Mouse (Mus musculus): ENCODE measurements around the gene Tmem106b.

Tmem106b gene

DNA sequence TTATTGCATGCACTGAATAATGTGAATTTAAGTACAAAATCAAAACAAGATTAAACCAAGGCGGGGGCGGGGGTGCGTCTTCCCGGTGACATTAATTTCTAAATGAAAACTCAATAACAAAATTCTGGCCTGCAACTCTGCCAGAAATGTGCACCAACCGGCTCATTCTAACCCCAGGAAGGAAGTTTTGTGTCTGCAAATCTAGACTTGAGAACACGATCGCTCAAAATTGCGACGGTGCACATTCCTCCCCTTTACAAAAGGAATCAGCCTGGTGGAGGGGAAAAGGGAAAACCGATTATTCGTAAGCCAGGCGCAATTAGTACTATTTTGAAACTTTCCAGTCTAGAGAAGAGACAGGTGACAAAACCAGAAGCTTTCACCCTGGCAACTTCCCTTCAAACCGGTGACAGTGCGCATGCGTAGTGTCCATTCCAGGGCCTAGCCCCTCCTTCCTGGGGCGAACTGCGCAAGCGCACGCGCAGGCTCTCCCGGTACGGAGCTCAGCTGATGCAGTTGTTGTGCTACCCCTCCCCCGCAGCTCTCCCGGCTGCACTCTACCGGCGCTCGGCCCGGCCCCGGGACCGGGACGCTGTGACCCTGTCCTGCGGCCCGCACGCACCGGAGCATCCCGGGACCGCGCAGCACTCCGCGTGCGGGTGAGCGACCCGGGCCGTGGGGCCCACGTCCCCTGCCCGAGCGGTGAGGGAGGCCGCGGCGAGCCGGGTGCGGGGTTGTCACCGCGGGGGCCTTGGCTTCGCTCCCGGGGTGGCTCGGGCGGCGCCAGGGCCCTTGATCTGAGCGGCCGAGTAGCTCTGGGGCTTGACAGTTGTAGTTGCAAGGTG is at the start of gene Tmem106b:
TSS of gene Tmem106b (plus strand) at position 458 of the 845 bp plus-strand sequence.
- DNase-seq (ENCODE audit: low spot score): peak; percentile 91

DNA sequence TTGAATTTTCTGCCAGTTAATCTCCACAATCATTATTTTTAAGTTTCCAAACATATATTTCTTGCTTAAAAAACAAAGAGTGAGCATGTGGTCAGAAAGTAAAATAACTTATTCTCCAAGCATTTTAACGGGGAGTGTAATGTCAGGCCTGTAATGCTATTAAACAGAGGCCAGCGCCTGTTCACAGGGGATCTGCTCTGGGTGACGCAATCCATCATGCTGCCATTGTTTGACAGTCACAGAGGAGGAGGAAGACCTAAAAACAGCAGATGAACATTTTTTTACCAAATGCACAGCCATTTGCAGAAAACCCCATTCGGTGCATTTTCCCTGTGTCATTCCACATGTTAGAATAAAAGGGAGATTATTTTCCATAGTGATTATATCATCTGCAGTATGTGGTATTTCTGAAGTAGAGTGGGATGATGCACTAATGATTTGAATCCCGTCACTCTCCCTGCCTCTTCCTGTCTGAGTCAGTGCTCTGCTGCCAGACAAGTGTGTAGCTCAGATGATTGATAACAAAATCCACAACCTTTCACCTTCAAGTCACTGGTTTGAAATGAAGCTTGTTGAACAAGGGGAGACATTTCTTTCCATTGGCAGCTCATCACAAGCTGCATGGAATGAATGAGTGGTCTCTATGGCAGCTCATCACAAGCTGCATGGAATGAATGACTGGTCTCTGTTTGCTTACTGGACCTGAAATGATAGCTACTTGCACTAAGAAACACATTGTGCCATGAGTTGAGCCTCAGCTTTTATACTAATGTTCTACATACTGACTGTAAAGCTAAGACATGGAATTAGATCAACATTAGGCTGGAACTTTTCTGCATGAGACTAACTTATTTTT is 48.1 kb upstream of the Tmem106b start:
- DNase-seq (ENCODE audit: low spot score): no peak

DNA sequence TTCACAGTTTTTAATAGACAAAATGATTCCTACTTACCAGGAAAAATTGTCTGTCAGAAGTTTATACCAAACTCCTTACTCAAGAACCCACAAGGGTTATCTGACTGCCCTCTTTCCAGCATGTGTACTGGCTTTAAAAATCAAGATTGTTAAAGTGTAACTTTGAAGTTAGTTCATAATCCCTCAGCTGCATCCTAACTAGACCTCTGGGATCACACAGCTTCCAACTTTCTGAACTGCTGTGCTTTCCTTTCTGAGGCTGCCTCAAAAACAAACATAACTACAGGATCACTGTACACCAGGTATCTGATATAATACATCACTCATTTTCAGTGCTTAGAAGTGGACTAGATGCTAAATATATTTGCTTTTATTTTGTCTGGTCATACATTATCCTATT is 39.0 kb upstream of the Tmem106b start:
- no peak for DNase-seq (ENCODE audit: low spot score)

DNA sequence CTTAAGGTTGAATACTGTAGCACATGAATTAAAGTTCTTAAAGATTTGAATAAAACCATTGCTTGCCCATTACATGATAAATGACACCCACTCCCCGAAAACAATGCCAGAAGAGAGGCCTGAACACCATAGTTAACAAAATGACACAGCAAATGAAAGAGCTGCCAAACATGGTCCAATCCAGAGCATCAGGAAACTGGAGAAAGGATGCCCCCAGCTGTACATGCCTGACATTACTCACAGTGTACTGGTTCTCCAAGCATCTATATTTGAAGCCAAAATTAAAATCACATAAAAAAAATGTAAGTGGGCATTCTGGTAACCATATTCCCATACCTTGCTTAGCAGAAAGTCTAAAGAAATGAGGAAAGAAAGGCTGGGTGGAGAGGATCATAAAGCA is 38.6 kb upstream of the Tmem106b start:
- no peak for DNase-seq (ENCODE audit: low spot score)

DNA sequence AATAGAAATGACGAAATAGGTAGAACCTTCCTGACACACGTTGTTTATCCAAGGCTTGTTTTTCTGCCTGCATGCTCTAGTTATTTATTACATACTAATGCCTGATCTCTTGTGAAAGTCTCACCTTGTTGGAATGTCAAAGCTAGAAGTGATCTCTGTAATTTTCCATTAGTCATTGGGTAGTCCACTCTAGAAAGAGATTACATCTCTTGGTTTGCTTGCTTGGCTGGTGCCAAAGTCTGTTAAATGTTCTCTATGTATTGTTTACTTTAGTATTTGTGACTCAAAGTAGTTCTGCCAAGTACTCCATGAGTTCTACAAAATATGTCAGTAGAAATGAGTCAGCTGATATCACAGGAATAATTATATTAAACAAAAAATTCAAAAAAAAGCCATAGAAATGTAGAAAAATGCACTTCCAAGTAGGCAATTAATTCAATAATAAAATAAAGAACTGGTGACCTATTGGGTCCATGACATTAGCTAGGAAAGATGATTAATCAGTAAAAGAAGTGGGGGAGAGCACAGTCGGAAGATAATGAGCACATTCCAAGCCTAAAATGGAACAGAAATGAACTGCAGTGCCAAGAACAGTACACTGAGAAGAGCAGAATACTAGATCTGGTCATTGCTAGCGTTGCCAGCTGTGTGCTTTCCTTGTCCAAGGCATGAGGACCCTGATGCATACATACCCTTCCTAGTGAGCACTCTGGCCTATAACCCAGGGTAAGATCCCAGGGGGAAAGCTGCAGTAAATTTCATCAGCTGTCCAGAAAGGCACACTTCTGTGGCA is 17.0 kb upstream of the Tmem106b start:
- no peak for DNase-seq (ENCODE audit: low spot score)

DNA sequence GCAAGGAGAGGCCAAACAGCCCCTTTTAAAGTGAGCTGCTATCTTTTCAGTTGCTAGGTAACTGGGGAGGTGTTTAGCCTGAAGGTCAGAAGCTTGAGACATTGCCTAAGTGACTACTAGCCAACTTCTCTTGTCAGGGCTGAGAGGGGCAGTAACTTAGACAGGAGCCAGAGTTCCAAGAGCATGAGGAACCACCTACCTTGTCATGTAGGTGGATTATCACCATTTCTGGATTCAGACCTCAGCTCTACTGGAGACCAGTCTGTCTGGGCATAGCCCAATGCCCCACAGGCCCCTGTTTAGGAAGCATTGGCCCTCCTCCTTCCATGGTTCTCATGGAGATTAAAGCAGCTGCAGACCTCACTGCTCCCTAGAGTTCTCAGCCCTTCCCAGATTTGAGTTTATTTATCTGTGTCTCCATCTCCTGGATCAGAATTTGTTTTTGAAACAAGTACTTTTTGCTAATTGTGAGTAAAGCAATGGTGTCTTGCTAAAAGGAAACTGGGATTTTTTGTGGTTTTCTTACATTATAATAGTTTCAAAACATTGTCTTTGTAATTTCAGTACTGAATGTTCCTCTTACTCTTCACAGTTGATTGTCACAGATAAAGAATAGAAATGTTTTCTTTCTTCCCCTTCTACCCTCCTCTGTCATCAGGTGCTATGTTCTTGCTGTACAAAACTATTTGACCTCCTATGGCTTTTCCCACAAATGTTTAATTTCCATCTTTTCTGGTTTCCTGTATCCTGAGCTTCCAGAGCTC is 8.1 kb upstream of the Tmem106b start:
- no peak for DNase-seq (ENCODE audit: low spot score)

DNA sequence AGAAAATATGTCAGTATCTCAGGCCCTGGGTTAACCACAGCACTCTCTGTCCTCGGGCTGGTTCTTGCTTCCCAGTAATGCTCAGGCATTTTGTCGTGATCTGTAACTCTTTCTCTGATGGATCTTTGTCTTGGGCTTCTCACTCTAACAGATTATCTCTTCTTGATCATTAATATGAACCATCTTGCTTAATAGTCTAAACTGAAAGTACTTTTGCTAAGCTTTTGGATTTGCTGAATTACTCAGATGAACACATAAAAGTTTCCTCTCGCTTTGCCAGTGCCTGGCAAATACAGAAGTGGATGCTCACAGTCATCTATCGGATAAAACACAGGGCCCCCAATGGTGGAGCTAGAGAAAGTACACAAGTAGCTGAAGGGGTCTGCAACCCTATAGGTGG is 7.5 kb upstream of the Tmem106b start:
- no peak for DNase-seq (ENCODE audit: low spot score)

DNA sequence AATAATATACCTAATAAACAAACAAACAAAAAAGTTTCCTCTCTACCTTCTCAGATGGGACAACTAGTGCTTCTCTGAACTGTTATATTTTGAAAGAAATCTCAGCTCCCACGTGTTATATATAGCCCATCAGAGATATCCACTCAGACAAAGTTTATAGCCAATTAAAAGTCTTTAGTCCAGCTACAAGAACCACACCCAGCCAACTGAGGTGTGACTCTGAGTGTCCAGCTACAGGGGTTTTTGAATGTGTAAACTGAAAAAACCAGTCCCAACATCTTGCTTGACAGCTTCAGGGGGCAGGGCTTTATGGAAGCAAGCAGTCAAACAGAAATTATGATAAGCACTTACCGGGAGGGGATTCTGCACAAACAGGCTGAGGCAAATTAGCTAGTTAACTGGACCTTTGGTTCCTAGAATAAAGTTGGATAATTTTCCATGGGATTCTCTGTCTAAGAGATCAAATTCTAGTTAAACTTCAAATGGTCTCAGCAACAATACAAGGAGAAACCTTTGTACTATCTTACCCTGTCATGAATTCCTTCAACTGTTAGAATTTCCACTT is 6.8 kb upstream of the Tmem106b start:
- DNase-seq (ENCODE audit: low spot score): no peak

DNA sequence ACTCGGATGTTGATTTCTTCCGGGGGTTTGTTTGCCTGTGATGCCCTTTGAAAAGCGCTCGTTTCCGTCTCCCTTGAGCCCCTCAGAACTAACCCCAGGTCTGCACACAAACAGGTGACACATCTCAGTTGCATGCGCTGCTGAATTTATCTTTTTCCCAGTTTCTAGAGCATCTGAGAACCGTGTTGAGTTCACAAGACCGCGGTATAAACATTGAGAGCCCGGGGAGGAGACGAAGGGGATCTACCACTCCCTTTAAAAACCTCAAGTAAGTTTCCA is 527 bp downstream of the Tmem106b start:
- no peak for DNase-seq (ENCODE audit: low spot score)

DNA sequence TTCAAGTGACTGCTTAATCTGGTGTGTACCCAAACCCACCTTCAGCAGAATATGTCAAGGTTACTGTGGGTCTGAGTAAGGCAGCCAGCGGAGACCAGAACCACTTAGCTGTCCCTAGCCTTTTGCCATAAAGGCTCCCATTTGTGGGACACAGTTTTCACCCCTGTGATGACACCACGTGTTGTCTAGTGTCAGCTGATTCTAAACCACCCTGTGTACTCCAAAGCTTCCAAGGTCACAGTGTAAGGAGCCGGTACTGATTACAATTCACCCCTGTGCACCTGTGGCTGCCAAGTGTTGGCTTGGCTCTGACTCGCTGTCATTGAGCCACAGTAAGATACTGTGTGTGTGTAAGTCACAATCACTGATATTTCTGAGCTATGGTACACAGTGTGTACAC is 926 bp downstream of the Tmem106b start:
- no peak for DNase-seq (ENCODE audit: low spot score)

DNA sequence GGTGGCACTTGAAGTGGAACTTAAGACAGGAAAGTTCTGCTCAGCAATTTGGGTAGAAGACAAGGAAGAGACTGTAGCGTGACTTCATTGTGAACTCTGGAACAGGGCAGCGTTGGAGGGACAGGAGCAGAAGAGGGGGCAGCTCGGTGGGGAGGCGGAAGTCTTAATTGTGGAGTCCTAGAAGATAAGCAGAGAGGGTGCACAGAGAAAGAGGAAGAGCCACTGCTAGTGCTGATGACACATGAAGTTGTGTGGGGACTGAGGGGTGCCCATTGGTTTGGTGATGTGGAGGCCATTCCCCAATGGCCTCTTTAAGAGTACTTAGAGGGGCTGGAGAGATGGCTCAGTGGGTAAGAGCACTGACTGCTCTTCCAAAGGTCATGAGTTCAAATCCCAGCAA is 3.5 kb downstream of the Tmem106b start:
- DNase-seq (ENCODE audit: low spot score): no peak

DNA sequence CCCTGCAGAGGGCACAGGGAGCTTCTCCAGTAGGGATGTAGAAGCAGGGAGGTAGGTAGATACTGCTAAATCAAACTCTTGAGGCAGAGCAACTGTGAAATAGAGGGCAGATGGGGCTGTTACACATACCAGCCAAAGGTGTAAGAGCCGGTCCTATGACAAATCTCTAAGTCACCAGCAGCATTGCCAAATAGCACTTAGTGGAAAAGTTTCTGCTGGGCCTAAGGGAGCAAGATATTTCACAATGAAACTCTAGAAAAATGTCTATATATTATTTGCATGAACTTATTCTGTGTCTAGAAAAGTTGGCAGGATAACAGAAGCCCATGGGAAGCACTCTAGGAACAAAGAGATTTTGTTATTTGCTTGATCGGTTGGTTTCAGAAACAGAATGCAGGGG is 4.3 kb downstream of the Tmem106b start:
- DNase-seq (ENCODE audit: low spot score): no peak

DNA sequence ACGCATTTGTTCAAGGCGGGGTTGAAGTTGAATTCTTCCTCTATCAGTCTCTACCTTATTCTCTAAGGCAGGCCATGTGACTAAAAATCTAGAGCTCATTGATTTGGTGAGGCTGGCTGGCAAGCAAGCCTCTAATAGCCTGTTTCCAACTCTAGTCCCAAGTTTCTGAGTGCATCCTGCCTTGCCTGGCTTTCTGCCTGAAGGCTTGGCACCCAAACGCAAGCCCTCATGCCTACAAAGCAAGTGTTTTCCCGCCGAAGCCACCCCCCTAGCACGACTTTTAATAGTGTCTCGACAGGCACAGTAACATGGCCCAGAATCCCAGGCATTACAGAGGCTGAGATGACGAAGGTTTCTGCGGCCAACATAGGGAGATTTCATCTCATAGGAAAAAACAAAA is 13.3 kb downstream of the Tmem106b start:
- no peak for DNase-seq (ENCODE audit: low spot score)

DNA sequence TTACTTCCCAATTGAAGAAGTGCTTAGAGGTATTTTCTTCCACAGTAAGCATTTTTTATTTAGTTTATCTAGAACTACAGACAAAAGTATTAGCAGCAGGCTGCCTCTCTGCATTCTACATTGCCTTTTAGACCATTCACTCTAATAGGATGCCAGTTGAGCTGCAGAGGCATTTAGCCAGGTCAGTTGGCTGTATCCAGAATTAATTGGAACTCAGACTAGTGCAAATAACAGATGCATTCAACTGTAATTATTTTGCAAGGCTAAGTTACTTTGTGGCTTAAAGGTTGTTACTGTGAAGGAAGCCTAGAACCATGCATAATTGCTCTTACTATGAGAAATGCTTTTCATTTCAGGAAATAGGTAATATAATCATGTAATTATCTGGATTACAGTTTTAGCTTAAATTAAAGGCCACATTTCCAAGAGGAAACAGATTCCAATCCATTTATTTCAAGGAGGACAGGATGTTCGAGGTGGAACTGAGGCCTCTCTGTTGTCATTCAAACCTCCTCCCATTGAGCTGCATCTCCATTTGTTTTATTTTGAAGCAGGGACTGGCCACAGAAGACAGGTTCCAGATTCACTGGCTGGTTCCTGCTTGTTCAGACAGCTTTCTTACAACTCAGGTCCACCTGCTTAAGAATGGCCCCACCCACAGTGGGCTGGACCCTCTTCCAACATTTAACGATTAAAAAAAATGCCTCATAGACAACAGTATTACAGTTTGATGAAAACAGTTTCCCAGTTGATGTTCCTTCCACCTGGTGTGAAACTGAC is 27.3 kb downstream of the Tmem106b start:
- no peak for DNase-seq (ENCODE audit: low spot score)

DNA sequence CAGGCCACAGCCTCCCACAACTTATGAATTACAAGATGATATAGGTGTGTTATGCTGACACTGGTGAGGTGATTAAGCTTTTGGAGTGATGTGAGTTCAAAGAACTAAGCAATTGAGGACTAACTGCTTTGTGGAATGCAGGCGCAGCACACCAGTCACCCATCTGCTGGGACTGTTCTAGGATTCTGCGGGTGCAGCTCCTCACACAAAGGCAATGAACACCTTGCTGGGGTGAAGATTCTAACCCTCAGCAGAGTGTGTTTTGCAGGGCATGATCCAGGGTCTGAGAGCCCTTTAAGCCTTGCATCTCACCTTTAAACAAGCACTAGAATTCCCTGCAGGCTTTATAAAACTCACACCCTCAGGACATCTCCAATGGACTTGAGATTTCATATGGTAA is 30.6 kb downstream of the Tmem106b start:
- DNase-seq (ENCODE audit: low spot score): no peak

DNA sequence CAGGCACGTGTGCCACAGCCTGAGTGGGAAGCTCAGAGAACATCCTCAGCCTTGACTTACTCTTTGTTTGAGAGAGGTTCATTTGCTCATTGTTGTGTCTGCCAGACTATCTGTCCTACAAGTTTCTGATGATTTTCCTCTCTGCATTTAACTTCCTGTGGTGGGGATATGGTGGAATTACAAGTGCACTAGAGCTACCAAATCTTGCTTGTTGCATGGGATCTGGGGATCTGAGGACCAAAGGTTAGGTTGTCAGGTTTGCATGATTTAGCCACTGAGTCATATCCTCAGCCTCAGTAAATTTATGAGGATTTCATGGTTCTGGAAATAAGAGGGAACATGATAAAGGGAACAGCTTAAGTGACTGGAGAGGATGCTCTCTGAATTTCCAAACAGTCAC is 39.1 kb downstream of the Tmem106b start:
- DNase-seq (ENCODE audit: low spot score): no peak

DNA sequence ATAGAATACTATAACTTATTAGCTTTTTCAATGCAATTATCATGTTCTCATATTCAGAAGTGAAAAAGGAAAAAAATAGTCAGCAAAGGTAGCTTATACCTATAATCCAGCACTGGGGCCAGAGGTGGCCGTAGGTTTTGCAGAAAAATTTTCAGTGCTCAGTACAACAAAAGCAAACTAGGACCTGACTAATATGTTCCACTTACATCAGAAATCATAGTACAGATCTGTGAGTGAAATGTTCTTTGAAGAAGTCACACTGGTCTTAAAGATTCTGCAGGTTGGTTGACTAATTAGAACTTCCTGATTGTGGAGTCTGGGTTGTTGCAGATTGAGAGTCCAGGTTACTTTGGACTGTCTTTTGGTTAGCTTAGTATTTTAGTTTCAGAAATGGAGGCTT is 67.7 kb downstream of the Tmem106b start:
- no peak for DNase-seq (ENCODE audit: low spot score)

Measured in spleen, adult 12 weeks (tissue).